Mouse (Mus musculus) lung, embryonic 14.5 days (tissue): Measurements from ENCODE around the gene Nefh. TPM values are rescaled to one million over a fixed set of nuclear protein-coding genes. Genes with fewer than 3 reads are reported as not detected.

Source experiments
- ATAC-seq: fragments of 200-750 bp; cut with Nextera tagmentation; 2 replicates; pipeline ENCODE4 v1.8.0; 2017; ENCODE audit warnings: mild to moderate bottlenecking, moderate TSS enrichment, moderate library complexity; ENCODE audit not compliant: insufficient read depth
- DNase-seq: peaks from one replicate; pipeline ENCODE4 v3.0.0-alpha.2; 2015
- H3K27ac ChIP-seq: fragments of 300-500 bp; sonication (generic); 2 replicates; pipeline ENCODE4 v1.5.1; 2014; ENCODE audit warnings: low read depth, mild to moderate bottlenecking, moderate library complexity
- H3K27me3 ChIP-seq: fragments of 300-500 bp; sonication (generic); 2 replicates; pipeline ENCODE4 v1.6.1; 2014; ENCODE audit warnings: low read length, control low read depth; ENCODE audit not compliant: insufficient read depth
- H3K36me3 ChIP-seq: fragments of 300-500 bp; sonication (generic); 2 replicates; pipeline ENCODE4 v1.6.1; 2014; ENCODE audit warnings: control low read depth; ENCODE audit not compliant: insufficient read depth
- H3K4me1 ChIP-seq: fragments of 300-500 bp; sonication (generic); 2 replicates; pipeline ENCODE4 v1.6.1; 2014; ENCODE audit warnings: antibody characterized with exemption, control low read depth; ENCODE audit not compliant: insufficient read depth
- H3K4me2 ChIP-seq: fragments of 300-500 bp; sonication (generic); 2 replicates; pipeline ENCODE4 v1.6.1; 2014; ENCODE audit warnings: mild to moderate bottlenecking
- H3K4me3 ChIP-seq: fragments of 300-500 bp; sonication (generic); 2 replicates; pipeline ENCODE4 v1.5.1; 2014; ENCODE audit warnings: low read depth, low read length
- H3K9ac ChIP-seq: fragments of 300-500 bp; sonication (generic); 2 replicates; pipeline ENCODE4 v1.6.1; 2014
- H3K9me3 ChIP-seq: fragments of 300-500 bp; sonication (generic); 2 replicates; pipeline ENCODE4 v1.6.1; 2016; ENCODE audit warnings: low read depth, low read length, control low read depth
- CTCF ChIP-seq: IDR thresholded peaks from 2 replicates; pipeline ENCODE4 v1.5.1; 2016; ENCODE audit warnings: antibody characterized with exemption, low read depth
- WGBS: fragments of 180-500 bp; shearing (Covaris S2); extraction: QIAGEN DNeasy Blood & Tissue Kit; methylation state at CpG from one replicate; pipeline ENCODE4 v1.1.7; 2014; 5-methylcytosine and 5-hydroxymethylcytosine counted together
- polyA plus RNA-seq: library from polyadenylated mRNA; unstranded; fragments of >200 nt; fragmentation: Nextera tagmentation; extraction: Ambion mirVana; gene quantifications from 2 replicates; pipeline ENCODE4 v1.2.1, GENCODE M21; 2014

Nefh gene
- polyA plus RNA-seq, 1 experiment from 2014 or later, result 0.36 TPM

DNA sequence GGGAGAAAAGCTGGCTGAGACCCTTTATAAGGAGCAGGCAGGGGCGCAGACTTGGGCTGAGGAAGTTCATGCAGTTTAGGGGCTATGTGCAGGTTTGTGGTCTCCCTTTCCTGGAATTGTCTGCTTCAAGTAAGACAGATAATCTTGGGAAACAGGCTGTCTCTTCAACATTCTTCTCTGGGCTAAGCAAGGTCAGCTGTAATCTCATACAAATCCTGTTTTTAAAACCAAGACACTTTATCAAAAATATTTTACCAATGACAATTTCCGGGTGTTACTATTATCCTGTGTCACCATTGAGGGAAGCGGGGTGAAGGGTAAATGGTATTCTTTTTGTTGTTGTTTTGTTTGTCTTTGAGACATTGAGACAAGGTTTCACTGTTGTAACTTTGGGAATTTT is 36.9 kb upstream of the Nefh start:
- WGBS, result 63% methylated on average over 3 of the region's 3 CpGs
- no peak overlapping the region for H3K4me3 ChIP-seq
- no peak overlapping the region for H3K27ac ChIP-seq
- H3K4me2 ChIP-seq, result no peak overlapping the region
- H3K27me3 ChIP-seq, result no peaks in the 10 kb centered on the region
- H3K36me3 ChIP-seq, result no peaks in the 10 kb centered on the region
- H3K9ac ChIP-seq, result no peak overlapping the region
- H3K4me1 ChIP-seq, result no peaks in the 10 kb centered on the region
- TF ChIP-seq CTCF, result no peak
- DNase-seq, result no peak
- no peaks in the 10 kb centered on the region for H3K9me3 ChIP-seq
- no peak for ATAC-seq

DNA sequence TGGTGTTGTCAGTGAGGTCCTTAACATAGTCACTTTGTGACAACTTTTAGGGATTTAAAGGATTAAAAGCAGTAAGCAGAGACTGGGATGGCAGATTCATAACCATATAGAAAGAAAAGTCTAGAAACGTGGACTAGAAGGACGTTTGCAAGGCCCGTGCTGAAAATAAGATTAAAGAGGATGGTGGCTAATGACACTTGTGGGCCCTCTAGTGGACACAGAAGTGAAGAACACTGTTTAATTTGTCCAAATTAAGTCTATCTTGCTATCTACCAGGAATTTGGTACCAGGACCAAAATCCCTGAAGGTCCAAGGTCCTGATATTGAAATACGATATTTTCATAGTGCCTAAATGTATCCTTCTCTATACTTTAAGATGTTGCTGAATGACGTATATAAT is 36.4 kb upstream of the Nefh start:
- Histone ChIP-seq H3K27ac (no peak overlapping the region), H3K4me3 (no peak overlapping the region), H3K4me2 (no peak overlapping the region), H3K27me3 (no peaks in the 10 kb centered on the region), H3K9me3 (no peaks in the 10 kb centered on the region), H3K36me3 (no peaks in the 10 kb centered on the region), H3K4me1 (no peaks in the 10 kb centered on the region), H3K9ac (no peak overlapping the region)
- ATAC-seq (no peak), DNase-seq (peak; percentile 81)
- 3% methylated on average over 5 of the region's 5 CpGs for WGBS
- peak; percentile 74 for TF ChIP-seq CTCF

DNA sequence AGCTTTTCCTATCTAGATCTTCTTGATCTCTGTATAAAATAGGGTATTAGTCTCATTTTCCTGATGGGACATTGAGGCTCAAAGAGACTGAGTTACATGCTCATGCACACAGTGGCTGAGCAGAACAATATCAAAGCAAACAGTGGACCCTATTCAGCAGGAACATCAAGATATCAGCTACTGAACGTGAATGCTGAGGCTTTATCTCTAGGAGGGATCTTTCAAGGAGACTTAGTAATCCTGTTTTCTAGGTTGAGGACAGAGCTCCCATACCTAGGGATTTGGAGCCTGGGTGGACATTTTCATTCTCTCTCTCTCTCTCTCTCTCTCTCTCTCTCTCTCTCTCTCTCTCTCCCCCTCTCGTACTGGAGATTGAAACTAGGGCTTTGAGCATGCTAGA is 35.7 kb upstream of the Nefh start:
- Histone ChIP-seq H3K27me3 (no peaks in the 10 kb centered on the region), H3K4me1 (no peaks in the 10 kb centered on the region), H3K9me3 (no peaks in the 10 kb centered on the region), H3K36me3 (no peaks in the 10 kb centered on the region), H3K4me3 (no peak overlapping the region), H3K4me2 (no peak overlapping the region), H3K9ac (no peak overlapping the region), H3K27ac (no peak overlapping the region)
- 59% methylated on average over 2 of the region's 2 CpGs for WGBS
- ATAC-seq (no peak), DNase-seq (no peak)
- no peak for TF ChIP-seq CTCF

DNA sequence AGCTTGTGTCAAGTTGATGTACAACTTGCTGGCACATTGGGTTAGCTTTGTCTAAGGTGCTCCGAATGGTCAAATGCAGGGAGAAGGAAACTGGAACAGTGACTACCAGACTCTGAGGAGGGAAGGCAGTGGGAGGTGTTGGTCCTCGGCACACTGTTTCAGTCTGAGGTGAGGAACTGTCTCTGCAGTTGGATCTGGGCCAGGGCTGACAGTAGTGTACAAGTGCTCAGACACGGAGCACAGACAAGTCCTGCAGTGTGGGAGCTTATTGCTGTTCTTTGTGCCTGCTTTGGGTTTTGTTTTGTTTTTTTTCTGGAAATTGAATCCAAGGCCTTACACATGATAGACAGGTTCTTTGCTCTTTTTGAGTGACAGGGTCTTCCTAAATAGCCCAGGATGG is 35.1 kb upstream of the Nefh start:
- no peaks in the 10 kb centered on the region for H3K9me3 ChIP-seq
- no peak for DNase-seq
- no peak for TF ChIP-seq CTCF

DNA sequence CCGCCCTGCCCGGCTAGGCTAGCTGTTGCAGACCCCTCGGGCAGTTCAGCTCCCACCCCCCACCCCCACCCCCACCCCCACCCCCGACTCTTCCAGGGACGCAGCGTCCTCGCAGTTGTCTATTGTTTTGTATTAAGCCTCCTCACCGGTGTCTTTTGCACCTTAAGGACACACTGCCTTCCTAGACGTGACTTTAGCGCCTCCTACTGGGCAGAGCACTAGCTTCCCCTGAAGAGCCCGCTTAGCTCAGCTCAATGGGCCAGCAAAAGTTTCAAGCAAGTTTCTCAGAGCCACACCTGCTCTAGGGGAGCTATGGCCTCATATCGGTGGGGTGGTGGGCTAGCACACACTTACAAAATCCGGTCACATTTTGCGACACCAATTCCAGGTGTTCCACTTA is 27.8 kb upstream of the Nefh start:
- ATAC-seq (no peak), DNase-seq (peak; percentile 89)
- Histone ChIP-seq H3K9me3 (no peaks in the 10 kb centered on the region), H3K4me1 (no peaks in the 10 kb centered on the region), H3K27ac (0 out of 2 replicates have a peak overlapping the region, but pooled peaks have one; percentile 9), H3K27me3 (no peaks in the 10 kb centered on the region), H3K9ac (no peak overlapping the region), H3K36me3 (no peaks in the 10 kb centered on the region), H3K4me3 (no peak overlapping the region), H3K4me2 (peak overlapping the region; percentile 12; the same call in 1 of the 2 replicates)
- WGBS, result 5% methylated on average over 14 of the region's 14 CpGs
- peak; percentile 81 for TF ChIP-seq CTCF

More for the DNA sequence above, 35.1 kb upstream of the Nefh start:
- H3K4me2 ChIP-seq, result no peak overlapping the region
- no peak overlapping the region for H3K9ac ChIP-seq
- H3K27me3 ChIP-seq, result no peaks in the 10 kb centered on the region
- 45% methylated on average over 3 of the region's 3 CpGs for WGBS
- no peaks in the 10 kb centered on the region for H3K36me3 ChIP-seq
- no peak for ATAC-seq
- H3K4me1 ChIP-seq, result no peaks in the 10 kb centered on the region
- H3K27ac ChIP-seq, result no peak overlapping the region
- H3K4me3 ChIP-seq, result no peak overlapping the region

DNA sequence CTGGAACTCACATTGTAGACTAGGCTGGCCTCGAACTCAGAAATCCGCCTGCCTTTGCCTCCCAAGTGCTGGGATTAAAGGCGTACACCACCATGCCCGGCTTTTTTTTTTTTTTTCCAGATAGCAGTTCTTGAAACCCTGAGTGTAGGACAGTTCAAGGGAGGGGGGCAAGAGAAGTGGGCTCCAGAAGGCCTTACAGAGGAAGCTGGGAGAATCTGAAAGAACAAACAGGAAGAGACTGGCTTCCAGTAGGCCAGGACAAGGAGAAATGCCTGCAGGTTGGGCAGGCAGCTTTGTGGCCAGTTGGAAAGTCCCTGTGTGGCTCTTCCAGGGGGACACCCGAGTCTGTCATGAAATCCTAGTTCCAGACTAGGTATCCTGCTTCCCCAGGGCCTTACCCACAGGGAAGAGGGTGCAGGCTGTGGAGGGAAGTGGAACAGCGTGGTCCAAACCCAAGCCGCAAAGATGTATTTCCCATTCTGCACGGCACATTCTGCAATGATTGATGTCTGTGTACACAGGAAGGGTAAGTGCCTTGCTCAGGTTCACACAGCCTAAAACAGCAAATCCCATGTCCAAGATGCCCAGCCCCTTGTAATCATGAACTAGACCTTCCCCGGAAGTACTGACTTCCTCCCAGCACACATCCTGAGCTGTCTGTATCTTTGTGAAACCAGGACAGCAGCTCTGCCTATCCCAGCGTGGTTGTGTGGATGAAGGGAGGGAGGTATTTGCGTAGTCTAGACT is 26.7 kb upstream of the Nefh start:
- no peak overlapping the region for H3K9ac ChIP-seq
- H3K9me3 ChIP-seq, result no peaks in the 10 kb centered on the region
- no peak for TF ChIP-seq CTCF
- no peak overlapping the region for H3K4me3 ChIP-seq
- H3K4me1 ChIP-seq, result no peaks in the 10 kb centered on the region
- no peak overlapping the region for H3K4me2 ChIP-seq
- H3K36me3 ChIP-seq, result no peaks in the 10 kb centered on the region
- peak; percentile 54; the same call in 1 of the 2 replicates for ATAC-seq
- DNase-seq, result peak; percentile 45
- H3K27ac ChIP-seq, result peak overlapping the region; percentile 37; the same call in 1 of the 2 replicates
- 50% methylated on average over 11 of the region's 11 CpGs for WGBS
- H3K27me3 ChIP-seq, result no peaks in the 10 kb centered on the region

DNA sequence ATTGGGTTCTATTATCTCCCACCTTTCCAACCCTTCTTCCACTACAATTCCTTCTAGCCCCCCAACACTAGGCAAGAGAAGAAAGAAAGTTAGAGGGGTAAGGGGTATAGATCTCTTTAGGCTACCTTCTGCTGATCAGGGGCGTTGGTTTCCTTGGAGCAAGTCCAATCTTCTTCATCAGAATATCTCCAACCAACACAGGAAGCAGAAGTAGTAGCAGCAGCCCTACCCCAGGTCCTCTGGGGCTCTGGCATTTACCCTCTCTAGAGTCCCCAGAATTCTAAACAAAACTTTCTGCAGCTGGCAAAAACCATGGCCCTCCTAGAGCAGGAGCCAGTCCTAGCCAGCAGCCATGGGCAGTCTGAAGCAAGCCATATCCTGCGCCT is 26.0 kb upstream of the Nefh start:
- DNase-seq (no peak), ATAC-seq (no peak)
- H3K4me2 ChIP-seq, result no peak overlapping the region
- no peak overlapping the region; the same call in 1 of the 2 replicates for H3K27ac ChIP-seq
- no peaks in the 10 kb centered on the region for H3K4me1 ChIP-seq
- H3K9me3 ChIP-seq, result no peaks in the 10 kb centered on the region
- 75% methylated on average over 2 of the region's 2 CpGs for WGBS
- no peak overlapping the region; the same call in 1 of the 2 replicates for H3K9ac ChIP-seq
- no peaks in the 10 kb centered on the region for H3K36me3 ChIP-seq
- H3K27me3 ChIP-seq, result no peaks in the 10 kb centered on the region
- H3K4me3 ChIP-seq, result no peak overlapping the region
- no peak for TF ChIP-seq CTCF
